Mouse (Mus musculus) heart, embryonic 16.5 days (tissue): ENCODE data around the gene Cacna1h. TPM values are rescaled to one million over a fixed set of nuclear protein-coding genes. Genes with fewer than 3 reads are reported as not detected.

Experiments used
- ATAC-seq: fragments of 200-750 bp; cut with Nextera tagmentation; replicated peaks from 2 replicates; pipeline ENCODE4 v1.8.0; 2017; ENCODE audit warnings: moderate number of reproducible peaks; ENCODE audit not compliant: insufficient read depth, low FRiP score; ENCODE audit errors: extremely low read depth
- H3K27ac ChIP-seq: fragments of 300-500 bp; sonication (generic); 2 replicates; pipeline ENCODE4 v1.5.1; 2014; ENCODE audit warnings: mild to moderate bottlenecking, low read length, control low read depth, moderate library complexity
- H3K27me3 ChIP-seq: fragments of 300-500 bp; sonication (generic); 2 replicates; pipeline ENCODE4 v1.6.1; 2014; ENCODE audit warnings: low read length, mixed read lengths; ENCODE audit not compliant: control insufficient read depth, insufficient read depth
- H3K36me3 ChIP-seq: fragments of 300-500 bp; sonication (generic); 2 replicates; pipeline ENCODE4 v1.6.1; 2014; ENCODE audit not compliant: control insufficient read depth, insufficient read depth
- H3K4me1 ChIP-seq: fragments of 300-500 bp; sonication (generic); 2 replicates; pipeline ENCODE4 v1.6.1; 2014; ENCODE audit warnings: low read length, mixed read lengths; ENCODE audit not compliant: control insufficient read depth, insufficient read depth
- H3K4me2 ChIP-seq: fragments of 300-500 bp; sonication (generic); 2 replicates; pipeline ENCODE4 v1.6.1; 2014; ENCODE audit warnings: low read depth, mild to moderate bottlenecking, control low read depth, low read length
- H3K4me3 ChIP-seq: fragments of 300-500 bp; sonication (generic); 2 replicates; pipeline ENCODE4 v1.5.1; 2014; ENCODE audit warnings: mild to moderate bottlenecking, control low read depth, low read length
- H3K9ac ChIP-seq: fragments of 300-500 bp; sonication (generic); 2 replicates; pipeline ENCODE4 v1.6.1; 2014; ENCODE audit warnings: low read length, control low read depth
- H3K9me3 ChIP-seq: fragments of 300-500 bp; sonication (generic); replicated peaks from 2 replicates; pipeline ENCODE4 v1.6.1; 2016; ENCODE audit warnings: low read length; ENCODE audit not compliant: control insufficient read depth
- WGBS: fragments of 180-500 bp; shearing (Covaris S2); extraction: QIAGEN DNeasy Blood & Tissue Kit; methylation state at CpG from one replicate; pipeline ENCODE4 v1.1.7; 2014; 5-methylcytosine and 5-hydroxymethylcytosine counted together
- polyA plus RNA-seq: library from polyadenylated mRNA; unstranded; fragments of >200 nt; fragmentation: Nextera tagmentation; extraction: Ambion mirVana; gene quantifications from 2 replicates; pipeline ENCODE4 v1.2.1, GENCODE M21; 2015

Cacna1h gene
- 4.5 and 5.4 TPM in 2 replicates for polyA plus RNA-seq

DNA sequence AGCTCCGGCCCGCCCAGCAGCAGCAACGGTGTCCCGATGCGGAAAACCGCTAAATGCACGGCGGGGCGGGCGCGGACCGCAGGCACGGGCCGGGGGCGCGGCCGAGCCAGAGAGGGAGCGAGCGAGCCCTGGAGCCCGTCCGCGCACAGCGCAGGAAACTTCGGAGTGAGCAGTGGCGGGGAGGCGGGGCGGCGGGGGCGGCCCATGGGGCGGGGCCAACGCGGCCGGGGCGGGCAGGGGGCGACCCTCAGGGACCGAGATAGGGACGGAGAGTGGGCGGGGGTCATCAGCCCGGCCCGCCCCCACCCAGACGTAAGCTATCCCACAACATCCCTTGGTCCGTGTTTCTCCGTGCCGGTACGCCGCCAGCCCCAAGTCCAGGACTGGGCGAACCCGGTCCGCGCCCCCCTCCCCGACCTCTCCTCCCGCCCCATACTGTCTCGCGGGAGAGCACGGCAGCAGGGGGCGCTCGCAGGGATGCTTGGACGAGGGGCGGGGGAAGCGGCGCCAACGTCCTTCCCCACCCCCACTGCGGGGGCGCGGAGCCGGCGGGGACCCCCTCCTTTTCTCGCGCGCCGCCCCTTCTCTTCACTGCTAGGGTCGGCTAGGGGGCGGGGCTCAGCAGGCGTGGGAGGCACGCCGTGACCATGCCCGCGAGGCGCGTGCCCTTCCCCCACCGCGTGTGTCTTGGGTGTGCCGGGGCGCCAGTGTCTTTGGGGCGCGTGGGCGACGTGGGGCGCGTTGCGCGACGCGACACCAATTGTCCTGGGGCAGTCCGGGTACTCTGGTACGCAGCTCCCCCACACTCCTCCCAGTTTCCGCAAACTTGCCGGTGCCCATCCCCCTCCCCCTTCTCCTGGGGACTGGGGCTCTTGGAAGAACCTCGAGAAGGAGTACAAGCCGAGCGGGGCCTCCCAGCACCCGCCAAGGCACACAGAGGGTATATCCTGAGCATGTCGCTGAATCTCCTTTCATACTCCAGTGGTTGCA lies at the start of gene Cacna1h:
Cacna1h (minus strand) TSS at position 167 of the 990 bp plus-strand sequence.
- Histone ChIP-seq H3K4me2 (peak within 1 kb of the TSS; percentile 97), H3K9me3 (no peaks in the 10 kb centered on the region), H3K9ac (peak within 1 kb of the TSS; percentile 88), H3K27me3 (peaks cover 14% of the 10 kb centered on the region), H3K4me3 (peak within 1 kb of the TSS; percentile 80), H3K36me3 (no peaks in the 10 kb centered on the region), H3K4me1 (peaks cover 32% of the 10 kb centered on the region), H3K27ac (peak within 1 kb of the TSS; percentile 43)
- under 1% methylated on average over 70 of the region's 103 CpGs for WGBS
- ATAC-seq: peak; percentile 84

GRCm38 (mm10) chr17:25482092-25482491 lies 48.5 kb upstream of the Cacna1h start:
- no peak overlapping the region for H3K4me2 ChIP-seq
- H3K9ac ChIP-seq: no peak overlapping the region
- H3K36me3 ChIP-seq: no peaks in the 10 kb centered on the region
- no peak overlapping the region for H3K4me3 ChIP-seq
- H3K4me1 ChIP-seq: peaks cover 15% of the 10 kb centered on the region
- peaks cover 16% of the 10 kb centered on the region for H3K27me3 ChIP-seq
- no peaks in the 10 kb centered on the region for H3K9me3 ChIP-seq
- ATAC-seq: peak; percentile 71
- 66% methylated on average over 6 of the region's 6 CpGs for WGBS
- no peak overlapping the region for H3K27ac ChIP-seq

GRCm38 (mm10) chr17:25480820-25481219 lies 47.2 kb upstream of the Cacna1h start:
- no peak overlapping the region for H3K9ac ChIP-seq
- H3K4me2 ChIP-seq: no peak overlapping the region
- peaks cover 16% of the 10 kb centered on the region for H3K27me3 ChIP-seq
- peaks cover 13% of the 10 kb centered on the region for H3K4me1 ChIP-seq
- 30% methylated on average over 4 of the region's 4 CpGs for WGBS
- no peaks in the 10 kb centered on the region for H3K9me3 ChIP-seq
- no peak for ATAC-seq
- H3K27ac ChIP-seq: no peak overlapping the region
- no peak overlapping the region for H3K4me3 ChIP-seq
- H3K36me3 ChIP-seq: no peaks in the 10 kb centered on the region

GRCm38 (mm10) chr17:25480152-25480551 lies 46.6 kb upstream of the Cacna1h start:
- Histone ChIP-seq H3K4me2 (no peak overlapping the region), H3K9me3 (no peaks in the 10 kb centered on the region), H3K4me1 (peaks cover 13% of the 10 kb centered on the region), H3K36me3 (no peaks in the 10 kb centered on the region), H3K9ac (no peak overlapping the region), H3K27me3 (peaks cover 15% of the 10 kb centered on the region), H3K4me3 (no peak overlapping the region), H3K27ac (no peak overlapping the region)
- WGBS: 26% methylated on average over 8 of the region's 8 CpGs
- 0 out of 2 replicates have a peak, but pooled peaks have one; percentile 11 for ATAC-seq

DNA sequence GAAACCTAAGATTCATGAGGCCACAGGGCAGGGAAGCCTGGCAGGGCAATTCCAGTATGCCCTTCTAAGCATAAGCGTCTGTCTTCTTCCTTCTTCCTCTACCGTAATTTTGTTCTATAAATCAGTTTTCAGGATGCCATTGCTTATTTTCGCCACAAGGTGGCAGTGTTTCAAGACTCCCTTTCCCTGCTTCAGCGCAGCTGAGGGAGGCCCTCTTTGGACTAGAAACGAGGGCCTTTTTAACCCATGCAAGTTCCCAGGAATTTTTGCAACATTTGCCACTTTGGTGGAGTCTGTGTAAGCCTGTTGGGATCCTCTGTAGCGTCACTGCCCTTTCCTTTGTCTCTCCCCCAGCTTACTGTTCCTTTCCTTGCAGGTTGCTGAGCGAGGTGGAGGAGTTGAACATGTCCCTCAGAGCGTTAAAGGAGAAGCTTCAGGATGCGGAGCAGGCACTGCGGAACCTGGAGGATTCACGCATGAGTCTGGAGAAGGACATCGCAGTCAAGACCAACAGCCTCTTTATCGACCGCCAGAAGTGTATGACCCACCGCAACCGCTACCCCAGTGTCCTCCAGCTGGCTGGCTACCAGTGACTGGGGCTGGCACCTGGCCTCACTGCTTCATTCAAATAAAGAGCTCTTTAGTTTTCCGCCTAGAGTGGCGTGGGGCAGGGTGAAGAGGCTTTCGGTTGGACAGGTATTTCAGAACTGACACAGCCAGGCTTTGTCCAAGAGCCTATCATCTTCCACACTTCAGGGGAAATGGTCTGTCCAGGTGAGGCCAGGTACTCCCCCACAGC lies 42.6 kb upstream of the Cacna1h start:
- no peak overlapping the region for H3K4me2 ChIP-seq
- no peak overlapping the region for H3K4me3 ChIP-seq
- peaks cover 13% of the 10 kb centered on the region for H3K4me1 ChIP-seq
- peaks cover 14% of the 10 kb centered on the region for H3K27me3 ChIP-seq
- WGBS: 33% methylated on average over 19 of the region's 19 CpGs
- no peak overlapping the region for H3K9ac ChIP-seq
- H3K36me3 ChIP-seq: no peaks in the 10 kb centered on the region
- ATAC-seq: no peak
- no peaks in the 10 kb centered on the region for H3K9me3 ChIP-seq
- H3K27ac ChIP-seq: no peak overlapping the region

GRCm38 (mm10) chr17:25474330-25475077 lies 40.9 kb upstream of the Cacna1h start:
- 0 out of 2 replicates have a peak, but pooled peaks have one; percentile 40 for ATAC-seq
- Histone ChIP-seq H3K4me1 (peaks cover 7% of the 10 kb centered on the region; the same call in 1 of the 2 replicates), H3K4me2 (peak overlapping the region; percentile 66), H3K9me3 (no peaks in the 10 kb centered on the region), H3K4me3 (peak overlapping the region; percentile 39), H3K9ac (0 out of 2 replicates have a peak overlapping the region, but pooled peaks have one; percentile 9), H3K27me3 (peaks cover 14% of the 10 kb centered on the region), H3K27ac (no peak overlapping the region), H3K36me3 (no peaks in the 10 kb centered on the region)
- 2% methylated on average over 38 of the region's 38 CpGs for WGBS

DNA sequence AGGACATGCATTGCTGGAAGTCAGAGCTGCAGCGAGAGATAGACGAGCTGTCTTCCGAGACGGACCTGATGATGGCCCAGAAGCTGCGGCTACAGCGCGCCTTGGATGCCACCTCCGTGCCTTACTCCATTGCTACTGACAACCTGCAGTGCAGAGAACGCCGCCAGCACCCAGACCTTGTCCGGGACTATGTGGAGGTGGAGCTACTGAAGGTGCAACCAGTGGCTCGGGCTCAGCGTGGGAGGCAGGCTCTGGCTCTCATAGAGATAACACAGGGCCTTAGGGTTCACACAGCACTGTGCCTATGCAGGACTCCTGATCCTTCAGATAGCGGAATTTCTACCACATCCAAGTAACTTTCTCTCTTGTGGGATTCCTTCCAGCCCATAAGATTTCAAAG lies 38.5 kb upstream of the Cacna1h start:
- Histone ChIP-seq H3K27ac (no peak overlapping the region), H3K4me3 (0 out of 2 replicates have a peak overlapping the region, but pooled peaks have one; percentile 6), H3K9ac (no peak overlapping the region), H3K4me1 (peaks cover 19% of the 10 kb centered on the region), H3K9me3 (no peaks in the 10 kb centered on the region), H3K4me2 (peak overlapping the region; percentile 48), H3K27me3 (peaks cover 9% of the 10 kb centered on the region), H3K36me3 (no peaks in the 10 kb centered on the region)
- ATAC-seq: no peak
- WGBS: 24% methylated on average over 14 of the region's 14 CpGs

GRCm38 (mm10) chr17:25471418-25471817 lies 37.8 kb upstream of the Cacna1h start:
- H3K36me3 ChIP-seq: no peaks in the 10 kb centered on the region
- no peak overlapping the region for H3K9ac ChIP-seq
- 23% methylated on average over 8 of the region's 8 CpGs for WGBS
- peaks cover 9% of the 10 kb centered on the region for H3K27me3 ChIP-seq
- H3K27ac ChIP-seq: no peak overlapping the region
- H3K4me3 ChIP-seq: 0 out of 2 replicates have a peak overlapping the region, but pooled peaks have one; percentile 6
- no peak for ATAC-seq
- peak overlapping the region; percentile 48 for H3K4me2 ChIP-seq
- H3K4me1 ChIP-seq: peaks cover 23% of the 10 kb centered on the region
- no peaks in the 10 kb centered on the region for H3K9me3 ChIP-seq
